Mouse (Mus musculus): ENCODE data around the gene Otud7b. TPM values are rescaled to one million over a fixed set of nuclear protein-coding genes. Genes with fewer than 3 reads are reported as not detected.

Gene Otud7b
- total RNA-seq, 2 experiments from 2014 or later = 44.4 to 44.7 TPM

- no peak for DNase-seq
- intact Hi-C loops (cut with DNase I; ENCODE audit: low total_unique reads) = no loop called here
Measured at GRCm38 (mm10) chr3:96118142-96118541, 13.8 kb downstream of the Otud7b start.

GRCm38 (mm10) chr3:96118702-96119101, 14.4 kb downstream of the Otud7b start:
- DNase-seq = no peak
- intact Hi-C loops (cut with DNase I; ENCODE audit: low total_unique reads) = no loop called here

GRCm38 (mm10) chr3:96124235-96124634, 19.9 kb downstream of the Otud7b start:
- no peak for DNase-seq
- intact Hi-C loops (cut with DNase I; ENCODE audit: low total_unique reads) = no loop called here

GRCm38 (mm10) chr3:96128128-96128527, 23.8 kb downstream of the Otud7b start:
- intact Hi-C loops (cut with DNase I; ENCODE audit: low total_unique reads) = no loop called here
- DNase-seq = no peak

GRCm38 (mm10) chr3:96132478-96132877, 28.2 kb downstream of the Otud7b start:
- no peak for DNase-seq
- intact Hi-C loops (cut with DNase I; ENCODE audit: low total_unique reads) = no loop called here

- no peak for DNase-seq
- intact Hi-C loops (cut with DNase I; ENCODE audit: low total_unique reads) = no loop called here
Measured at GRCm38 (mm10) chr3:96133327-96133905, 29.1 kb downstream of the Otud7b start.

- intact Hi-C loops (cut with DNase I; ENCODE audit: low total_unique reads) = loop anchor here (5.0 kb wide), 1 partner anchor 33 kb away; the partner anchor contains the start of gene Otud7b
- DNase-seq = no peak
Measured at GRCm38 (mm10) chr3:96135011-96135410, 30.7 kb downstream of the Otud7b start.

GRCm38 (mm10) chr3:96147950-96148349, 43.6 kb downstream of the Otud7b start:
- intact Hi-C loops (cut with DNase I; ENCODE audit: low total_unique reads) = loop anchor here (5.0 kb wide), 2 partner anchors 66 to 81 kb away; no protein-coding TSS in a partner anchor
- DNase-seq = no peak

GRCm38 (mm10) chr3:96151836-96152235, 47.5 kb downstream of the Otud7b start:
- intact Hi-C loops (cut with DNase I; ENCODE audit: low total_unique reads) = loop anchor here (10.0 kb wide), 1 partner anchor 187 kb away; no protein-coding TSS in a partner anchor
- no peak for DNase-seq

GRCm38 (mm10) chr3:96152611-96153010, 48.3 kb downstream of the Otud7b start:
- intact Hi-C loops (cut with DNase I; ENCODE audit: low total_unique reads) = loop anchor here (10.0 kb wide), 1 partner anchor 188 kb away; no protein-coding TSS in a partner anchor
- no peak for DNase-seq

GRCm38 (mm10) chr3:96155501-96155900, 51.2 kb downstream of the Otud7b start:
- intact Hi-C loops (cut with DNase I; ENCODE audit: low total_unique reads) = loop anchor here (10.0 kb wide), 1 partner anchor 191 kb away; no protein-coding TSS in a partner anchor
- DNase-seq = no peak

- intact Hi-C loops (cut with DNase I; ENCODE audit: low total_unique reads) = loop anchor here (10.0 kb wide), 1 partner anchor 195 kb away; no protein-coding TSS in a partner anchor
- no peak for DNase-seq
Measured at GRCm38 (mm10) chr3:96159820-96160219, 55.5 kb downstream of the Otud7b start.

GRCm38 (mm10) chr3:96160222-96160802, 56.0 kb downstream of the Otud7b start:
- peak; percentile 59 for DNase-seq

GRCm38 (mm10) chr3:96160803-96161516, 56.6 kb downstream of the Otud7b start:
- no peak for DNase-seq
- intact Hi-C loops (cut with DNase I; ENCODE audit: low total_unique reads) = no loop called here

More at GRCm38 (mm10) chr3:96160222-96160802, 56.0 kb downstream of the Otud7b start:
- intact Hi-C loops (cut with DNase I; ENCODE audit: low total_unique reads) = no loop called here

- no peak for DNase-seq
- intact Hi-C loops (cut with DNase I; ENCODE audit: low total_unique reads) = no loop called here
Measured at GRCm38 (mm10) chr3:96161869-96162840, 57.8 kb downstream of the Otud7b start, which contains the start of gene Mtmr11. Mtmr11 (plus strand) TSS chr3:96162004.

- intact Hi-C loops (cut with DNase I; ENCODE audit: low total_unique reads) = no loop called here
Measured at GRCm38 (mm10) chr3:96163040-96163439, 58.7 kb downstream of the Otud7b start.

GRCm38 (mm10) chr3:96168466-96169158, 64.3 kb downstream of the Otud7b start:
- intact Hi-C loops (cut with DNase I; ENCODE audit: low total_unique reads) = no loop called here
- no peak for DNase-seq

More at GRCm38 (mm10) chr3:96163040-96163439, 58.7 kb downstream of the Otud7b start:
- DNase-seq = no peak

GRCm38 (mm10) chr3:96170276-96170675, 65.9 kb downstream of the Otud7b start:
- intact Hi-C loops (cut with DNase I; ENCODE audit: low total_unique reads) = no loop called here
- no peak for DNase-seq
